Mouse (Mus musculus) hindbrain, embryonic 15.5 days (tissue): ENCODE results near the gene Chsy1. TPM values are rescaled to one million over a fixed set of nuclear protein-coding genes. Genes with fewer than 3 reads are reported as not detected.
A peak's percentile ranks its signal among the peaks of the same experiment; 100 is the strongest.

Experiments
- ATAC-seq: fragments of 200-750 bp; cut with Nextera tagmentation; 2 replicates; pipeline ENCODE4 v1.8.0; 2017; ENCODE audit warnings: low read depth, moderate number of reproducible peaks, moderate TSS enrichment; ENCODE audit not compliant: low FRiP score
- H3K27ac ChIP-seq: fragments of 300-500 bp; sonication (generic); replicated peaks from 2 replicates; pipeline ENCODE4 v1.5.1; 2015; ENCODE audit warnings: mild to moderate bottlenecking, inconsistent platforms
- H3K27me3 ChIP-seq: fragments of 300-500 bp; sonication (generic); 2 replicates; pipeline ENCODE4 v1.6.1; 2015; ENCODE audit warnings: control low read depth, inconsistent platforms
- H3K36me3 ChIP-seq: fragments of 300-500 bp; sonication (generic); 2 replicates; pipeline ENCODE4 v1.6.1; 2015; ENCODE audit warnings: control low read depth, inconsistent platforms
- H3K4me1 ChIP-seq: fragments of 300-500 bp; sonication (generic); replicated peaks from 2 replicates; pipeline ENCODE4 v1.6.1; 2015; ENCODE audit warnings: control low read depth, inconsistent platforms
- H3K4me2 ChIP-seq: fragments of 300-500 bp; sonication (generic); 2 replicates; pipeline ENCODE4 v1.6.1; 2015; ENCODE audit warnings: moderate library complexity, mild to moderate bottlenecking, inconsistent platforms
- H3K4me3 ChIP-seq: fragments of 300-500 bp; sonication (generic); 2 replicates; pipeline ENCODE4 v1.5.1; 2015; ENCODE audit warnings: mild to moderate bottlenecking, inconsistent platforms
- H3K9ac ChIP-seq: fragments of 300-500 bp; sonication (generic); 2 replicates; pipeline ENCODE4 v1.6.1; 2015; ENCODE audit warnings: inconsistent platforms
- H3K9me3 ChIP-seq: fragments of 300-500 bp; sonication (generic); 2 replicates; pipeline ENCODE4 v1.6.1; 2016; ENCODE audit warnings: control low read depth, inconsistent platforms
- WGBS: fragments of 180-500 bp; shearing (Covaris S2); methylation state at CpG from one replicate; pipeline ENCODE4 v1.1.7; 2015; 5-methylcytosine and 5-hydroxymethylcytosine counted together
- polyA plus RNA-seq: library from polyadenylated mRNA; unstranded; fragments of >200 nt; fragmentation: Nextera tagmentation; extraction: Ambion mirVana; gene quantifications from 2 replicates; pipeline ENCODE4 v1.2.1, GENCODE M21; 2015

The Chsy1 gene
- polyA plus RNA-seq, 1 experiment from 2014 or later: 9.2 TPM

DNA sequence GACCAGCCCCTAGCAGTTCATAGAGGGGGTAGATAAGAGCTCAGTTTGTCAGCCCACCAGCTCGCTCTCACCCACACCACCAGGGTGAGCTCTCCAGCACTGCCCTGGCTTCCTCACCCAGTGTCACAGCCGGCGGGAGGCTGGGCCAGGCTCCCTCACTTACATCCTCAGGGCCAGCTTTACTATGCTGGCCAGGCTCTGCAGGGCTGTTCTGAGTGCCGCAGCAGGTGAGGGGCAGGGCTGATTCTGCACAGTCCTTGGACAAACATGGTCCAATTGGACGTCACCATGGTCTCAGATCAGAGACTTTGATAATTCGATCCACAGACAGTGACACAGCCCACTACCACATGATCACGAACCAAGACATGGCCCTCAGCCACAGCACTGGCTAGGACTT is 17.8 kb upstream of the Chsy1 start:
- no peak overlapping the region for H3K4me3 ChIP-seq

DNA sequence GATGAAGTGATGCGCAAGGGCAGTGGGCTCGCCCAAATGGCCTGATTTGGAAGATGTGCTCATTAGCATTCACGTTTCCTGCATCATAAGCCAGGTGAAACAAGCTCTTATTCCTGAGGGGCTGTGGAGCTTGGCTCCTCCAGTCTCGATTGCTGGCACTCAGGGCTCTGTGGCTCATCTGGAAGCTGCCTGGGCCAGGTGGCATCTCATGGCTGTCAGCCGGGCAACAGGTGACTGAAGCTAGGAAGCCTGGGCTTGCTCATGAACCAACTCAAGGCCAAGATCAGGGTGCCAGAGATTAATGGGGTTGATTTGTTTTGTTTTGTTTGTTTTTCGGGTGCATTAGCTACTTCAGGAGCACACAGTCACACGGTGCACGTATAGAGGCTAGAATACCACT is 16.7 kb upstream of the Chsy1 start:
- ATAC-seq: no peak
- WGBS: 89% methylated on average over 8 of the region's 8 CpGs
- no peaks in the 10 kb centered on the region for H3K4me1 ChIP-seq
- no peak overlapping the region for H3K9ac ChIP-seq
- H3K27ac ChIP-seq: no peak overlapping the region
- no peaks in the 10 kb centered on the region for H3K9me3 ChIP-seq
- no peak overlapping the region for H3K4me2 ChIP-seq
- H3K27me3 ChIP-seq: no peaks in the 10 kb centered on the region
- H3K4me3 ChIP-seq: no peak overlapping the region
- peaks cover 39% of the 10 kb centered on the region for H3K36me3 ChIP-seq

More for the DNA sequence above, 17.8 kb upstream of the Chsy1 start:
- Histone ChIP-seq H3K4me1 (no peaks in the 10 kb centered on the region), H3K36me3 (peaks cover 48% of the 10 kb centered on the region), H3K9ac (no peak overlapping the region), H3K4me2 (no peak overlapping the region), H3K9me3 (no peaks in the 10 kb centered on the region), H3K27ac (no peak overlapping the region), H3K27me3 (no peaks in the 10 kb centered on the region)
- WGBS: 94% methylated on average over 7 of the region's 7 CpGs
- no peak for ATAC-seq

DNA sequence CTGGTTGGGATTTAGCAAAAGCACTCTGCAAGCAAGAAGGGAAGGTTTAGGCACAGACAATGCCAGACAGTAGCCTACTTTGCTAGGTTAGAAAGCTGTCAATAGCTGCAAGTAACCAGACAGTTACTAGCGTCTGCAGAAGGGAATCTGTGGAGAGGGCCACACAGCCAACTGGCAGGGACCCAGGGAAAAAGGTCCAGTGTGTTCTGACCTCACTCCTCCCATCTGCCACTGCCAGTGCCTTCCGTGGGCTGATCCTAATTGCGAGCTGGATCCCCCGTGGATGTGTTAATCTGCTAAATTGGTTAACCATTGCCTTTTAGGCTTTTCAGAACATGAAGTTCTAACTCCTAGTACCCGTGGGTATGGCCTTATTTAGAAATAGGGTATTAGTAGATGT is 15.2 kb upstream of the Chsy1 start:
- Histone ChIP-seq H3K9ac (no peak overlapping the region), H3K4me1 (no peaks in the 10 kb centered on the region), H3K4me2 (no peak overlapping the region), H3K36me3 (peaks cover 25% of the 10 kb centered on the region), H3K27me3 (no peaks in the 10 kb centered on the region), H3K27ac (no peak overlapping the region), H3K4me3 (no peak overlapping the region), H3K9me3 (no peaks in the 10 kb centered on the region)
- no peak for ATAC-seq
- WGBS: 71% methylated on average over 5 of the region's 5 CpGs

DNA sequence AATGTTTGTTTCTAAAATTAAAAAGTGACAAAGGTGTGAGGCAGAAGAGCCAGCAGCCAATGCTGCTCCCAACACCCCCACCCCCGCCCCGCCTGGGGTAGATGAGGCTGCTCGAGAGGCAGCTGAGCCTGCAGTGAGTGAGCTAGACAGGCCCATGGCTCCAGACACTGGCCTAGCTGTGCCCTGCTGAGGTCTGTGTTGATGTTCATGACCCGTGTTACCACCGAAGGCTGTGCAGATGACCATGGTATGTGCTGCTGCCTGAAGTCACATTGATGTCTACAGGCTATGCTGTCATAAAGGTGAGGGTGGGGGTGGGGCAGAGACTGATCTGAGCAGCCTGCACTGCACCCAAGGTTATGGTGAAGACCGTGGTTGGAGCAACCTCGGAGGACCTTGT is 10.5 kb upstream of the Chsy1 start:
- Histone ChIP-seq H3K4me2 (no peak overlapping the region), H3K36me3 (no peaks in the 10 kb centered on the region), H3K4me3 (no peak overlapping the region), H3K9ac (no peak overlapping the region), H3K27ac (no peak overlapping the region), H3K4me1 (no peaks in the 10 kb centered on the region), H3K27me3 (no peaks in the 10 kb centered on the region; the same call in 1 of the 2 replicates), H3K9me3 (no peaks in the 10 kb centered on the region)
- no peak for ATAC-seq
- 80% methylated on average over 7 of the region's 7 CpGs for WGBS

DNA sequence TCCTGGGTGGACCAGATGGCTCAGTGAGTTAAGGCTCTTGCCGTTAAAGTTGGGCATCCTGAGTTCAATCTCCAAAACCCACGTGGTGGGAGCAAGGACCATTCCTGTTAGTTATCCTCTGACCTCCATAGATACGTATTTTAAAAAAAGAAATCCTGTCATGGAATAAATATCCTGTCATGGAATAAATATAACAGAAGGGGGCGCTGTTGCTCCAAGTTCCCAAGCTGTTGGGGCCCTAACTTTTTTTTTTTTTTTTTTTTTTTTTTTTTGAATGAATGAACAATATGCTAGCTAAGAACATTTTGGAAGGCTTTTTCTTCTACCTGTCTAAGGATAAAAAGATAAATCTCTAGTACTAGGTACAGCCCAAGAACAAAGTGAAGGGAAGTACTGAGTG is 7.4 kb upstream of the Chsy1 start:
- H3K9ac ChIP-seq: no peak overlapping the region
- no peak overlapping the region for H3K27ac ChIP-seq
- H3K27me3 ChIP-seq: no peaks in the 10 kb centered on the region; the same call in 1 of the 2 replicates
- H3K4me1 ChIP-seq: no peaks in the 10 kb centered on the region
- WGBS: 10% methylated on average over 4 of the region's 4 CpGs
- H3K4me2 ChIP-seq: no peak overlapping the region
- H3K9me3 ChIP-seq: no peaks in the 10 kb centered on the region
- H3K4me3 ChIP-seq: no peak overlapping the region
- H3K36me3 ChIP-seq: no peaks in the 10 kb centered on the region
- ATAC-seq: no peak

DNA sequence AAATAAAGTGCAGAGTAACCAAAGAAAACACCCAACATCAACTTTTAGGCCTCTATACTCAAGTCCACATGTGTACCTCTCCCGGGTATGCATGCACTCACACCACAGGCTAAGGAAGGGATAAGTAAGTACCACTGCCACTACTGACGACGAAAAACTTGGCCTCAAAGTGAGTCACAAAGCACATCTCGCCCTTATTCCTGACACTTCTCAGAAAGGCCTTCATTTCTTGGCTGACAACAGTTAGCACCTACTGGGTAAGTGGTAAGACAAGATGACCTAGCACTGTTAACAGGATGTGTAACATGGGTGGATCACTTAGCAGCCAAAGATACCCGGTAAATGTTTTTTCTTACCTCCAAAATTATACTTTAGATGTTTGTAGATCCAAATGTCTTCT is 4.8 kb upstream of the Chsy1 start:
- Histone ChIP-seq H3K9ac (no peak overlapping the region), H3K4me3 (no peak overlapping the region), H3K27me3 (no peaks in the 10 kb centered on the region; the same call in 1 of the 2 replicates), H3K4me2 (no peak overlapping the region), H3K36me3 (no peaks in the 10 kb centered on the region), H3K9me3 (no peaks in the 10 kb centered on the region), H3K4me1 (peaks cover 5% of the 10 kb centered on the region), H3K27ac (no peak overlapping the region)
- 93% methylated on average over 5 of the region's 5 CpGs for WGBS
- ATAC-seq: no peak

DNA sequence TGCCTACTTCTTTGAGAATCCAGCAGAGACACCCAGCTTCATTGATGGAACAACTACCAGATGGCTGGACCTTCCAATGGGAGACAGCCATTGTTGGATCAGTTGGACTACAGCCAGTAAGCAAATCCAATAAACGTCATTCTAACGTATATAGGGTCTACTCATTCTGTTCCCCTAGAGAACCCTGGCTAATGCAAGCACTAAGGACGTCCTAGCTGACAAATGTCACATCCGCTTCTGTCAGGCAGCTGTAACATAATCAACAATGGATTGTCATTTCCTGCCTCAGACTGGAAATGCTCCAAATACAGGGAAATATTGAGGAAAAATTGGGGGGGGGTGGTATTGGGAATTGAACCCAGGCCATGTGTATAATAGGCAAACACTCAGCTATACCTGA is 3.5 kb upstream of the Chsy1 start:
- Histone ChIP-seq H3K27ac (no peak overlapping the region), H3K4me2 (no peak overlapping the region), H3K4me1 (peaks cover 8% of the 10 kb centered on the region), H3K9me3 (no peaks in the 10 kb centered on the region), H3K27me3 (no peaks in the 10 kb centered on the region; the same call in 1 of the 2 replicates), H3K36me3 (no peaks in the 10 kb centered on the region), H3K9ac (no peak overlapping the region), H3K4me3 (no peak overlapping the region)
- 61% methylated on average over 4 of the region's 4 CpGs for WGBS
- ATAC-seq: no peak

DNA sequence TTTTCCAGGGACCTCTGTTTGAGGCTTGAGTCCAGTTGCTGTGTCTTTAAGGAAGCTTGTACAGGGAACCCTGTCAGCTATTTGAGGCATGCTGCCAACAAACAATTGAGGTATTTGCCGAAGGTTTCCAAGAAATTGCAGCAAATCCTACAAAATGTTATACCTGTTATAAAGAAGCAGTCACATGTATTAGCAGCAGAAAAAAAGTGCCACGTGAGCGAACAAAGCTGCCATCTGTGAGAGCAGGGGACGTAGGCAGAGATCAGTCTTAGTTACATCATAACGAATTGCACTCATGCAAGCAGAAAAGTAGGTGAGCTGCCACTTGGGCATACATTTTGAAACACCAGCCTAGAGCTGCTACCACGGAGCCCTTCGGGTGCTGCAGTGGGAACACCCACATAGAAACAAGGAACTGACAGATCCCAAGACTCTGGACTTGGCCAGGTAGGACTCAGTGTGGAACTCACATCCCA is 2.7 kb upstream of the Chsy1 start:
- H3K36me3 ChIP-seq: no peaks in the 10 kb centered on the region
- H3K4me1 ChIP-seq: peaks cover 16% of the 10 kb centered on the region
- 76% methylated on average over 7 of the region's 7 CpGs for WGBS
- no peaks in the 10 kb centered on the region; the same call in 1 of the 2 replicates for H3K27me3 ChIP-seq
- no peak overlapping the region for H3K4me2 ChIP-seq
- H3K9me3 ChIP-seq: no peaks in the 10 kb centered on the region
- H3K9ac ChIP-seq: no peak overlapping the region
- H3K4me3 ChIP-seq: no peak overlapping the region
- no peak for ATAC-seq
- H3K27ac ChIP-seq: no peak overlapping the region

DNA sequence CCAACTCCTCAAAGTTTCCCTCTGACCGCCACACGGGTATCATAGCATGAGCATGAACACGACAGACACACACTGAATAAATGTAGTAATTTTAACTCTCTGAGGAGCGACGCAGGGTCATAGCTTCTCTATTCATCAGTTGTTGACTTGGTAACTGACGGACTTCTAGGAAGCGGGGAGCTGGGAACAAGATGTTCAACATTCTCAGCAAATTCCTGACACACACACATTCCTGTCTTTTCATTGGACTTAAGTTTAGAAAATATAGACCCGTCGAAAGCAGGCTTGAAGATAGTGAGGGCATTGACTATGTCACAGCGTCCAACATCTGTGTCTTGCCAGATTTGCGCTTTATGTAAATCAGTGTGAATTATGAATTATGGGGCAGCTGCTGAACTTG is 2.1 kb upstream of the Chsy1 start:
- H3K36me3 ChIP-seq: no peaks in the 10 kb centered on the region
- ATAC-seq: no peak
- peaks cover 21% of the 10 kb centered on the region for H3K4me1 ChIP-seq
- H3K9me3 ChIP-seq: no peaks in the 10 kb centered on the region
- no peak overlapping the region for H3K9ac ChIP-seq
- no peak overlapping the region for H3K4me2 ChIP-seq
- no peaks in the 10 kb centered on the region; the same call in 1 of the 2 replicates for H3K27me3 ChIP-seq
- H3K27ac ChIP-seq: no peak overlapping the region
- H3K4me3 ChIP-seq: no peak overlapping the region
- 77% methylated on average over 11 of the region's 11 CpGs for WGBS

DNA sequence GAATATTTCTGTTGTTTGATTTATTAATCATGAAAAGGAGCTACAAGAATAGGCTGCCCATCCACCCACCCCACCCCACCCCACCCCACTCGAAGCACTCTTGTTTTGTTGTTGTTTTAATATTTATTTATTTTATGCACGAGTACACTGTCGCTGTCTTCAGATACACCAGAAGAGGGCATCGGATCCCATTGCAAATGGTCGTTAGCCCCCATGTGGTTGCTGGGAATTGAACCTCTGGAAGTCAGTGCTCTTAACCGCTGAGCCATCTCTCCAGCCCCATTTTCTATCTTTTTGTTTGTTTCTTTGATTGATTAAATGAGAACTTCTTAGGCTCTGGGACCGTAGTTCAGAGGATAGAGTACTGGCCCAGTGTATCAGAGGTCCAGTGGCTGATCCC is 1.4 kb upstream of the Chsy1 start:
- Histone ChIP-seq H3K4me1 (peaks cover 26% of the 10 kb centered on the region), H3K9me3 (no peaks in the 10 kb centered on the region), H3K27me3 (no peaks in the 10 kb centered on the region; the same call in 1 of the 2 replicates), H3K27ac (no peak overlapping the region), H3K36me3 (no peaks in the 10 kb centered on the region), H3K9ac (no peak overlapping the region), H3K4me2 (no peak overlapping the region), H3K4me3 (no peak overlapping the region)
- 8% methylated on average over 7 of the region's 7 CpGs for WGBS
- no peak for ATAC-seq

DNA sequence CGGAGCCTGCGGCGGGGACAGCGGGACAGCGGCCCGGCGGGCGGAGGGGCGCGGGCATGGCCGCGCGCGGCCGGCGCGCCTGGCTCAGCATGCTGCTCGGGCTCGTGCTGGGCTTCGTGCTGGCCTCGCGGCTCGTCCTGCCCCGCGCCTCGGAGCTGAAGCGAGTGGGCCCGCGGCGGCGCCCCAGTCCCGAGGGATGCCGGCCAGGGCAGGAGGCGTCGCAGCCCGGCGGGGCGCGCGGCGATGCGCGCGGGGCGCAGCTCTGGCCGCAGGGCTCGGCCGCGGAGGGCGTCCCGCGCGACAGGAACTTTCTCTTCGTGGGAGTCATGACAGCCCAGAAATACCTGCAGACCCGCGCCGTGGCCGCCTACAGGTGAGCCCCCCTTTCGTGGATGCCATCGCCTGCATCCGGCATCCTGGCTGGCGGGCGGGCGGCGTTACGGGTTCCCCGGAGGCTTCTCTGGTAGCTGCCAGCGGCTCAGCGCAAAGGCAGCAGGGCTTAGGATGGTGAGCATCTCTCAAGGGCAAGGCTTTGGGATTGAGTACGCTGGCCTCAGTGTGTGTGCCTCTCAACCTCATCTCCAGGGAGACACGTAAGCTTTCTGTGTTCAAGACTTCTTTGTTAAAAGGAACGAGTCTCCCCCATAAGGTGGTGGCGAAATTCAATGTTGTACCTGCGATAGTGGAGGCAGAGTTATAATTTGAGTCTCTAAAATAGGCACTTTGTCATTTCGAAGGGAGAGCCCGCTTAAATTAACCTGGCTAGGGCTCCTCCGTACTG is 730 bp downstream of the Chsy1 start:
- Histone ChIP-seq H3K27me3 (no peaks in the 10 kb centered on the region; the same call in 1 of the 2 replicates), H3K27ac (peak overlapping the region; percentile 94), H3K4me2 (peak overlapping the region; percentile 96), H3K9me3 (no peaks in the 10 kb centered on the region), H3K9ac (peak overlapping the region; percentile 79), H3K4me1 (peaks cover 41% of the 10 kb centered on the region), H3K36me3 (no peaks in the 10 kb centered on the region), H3K4me3 (peak overlapping the region; percentile 78)
- WGBS: under 1% methylated on average over 35 of the region's 77 CpGs
- ATAC-seq: peak; percentile 53

DNA sequence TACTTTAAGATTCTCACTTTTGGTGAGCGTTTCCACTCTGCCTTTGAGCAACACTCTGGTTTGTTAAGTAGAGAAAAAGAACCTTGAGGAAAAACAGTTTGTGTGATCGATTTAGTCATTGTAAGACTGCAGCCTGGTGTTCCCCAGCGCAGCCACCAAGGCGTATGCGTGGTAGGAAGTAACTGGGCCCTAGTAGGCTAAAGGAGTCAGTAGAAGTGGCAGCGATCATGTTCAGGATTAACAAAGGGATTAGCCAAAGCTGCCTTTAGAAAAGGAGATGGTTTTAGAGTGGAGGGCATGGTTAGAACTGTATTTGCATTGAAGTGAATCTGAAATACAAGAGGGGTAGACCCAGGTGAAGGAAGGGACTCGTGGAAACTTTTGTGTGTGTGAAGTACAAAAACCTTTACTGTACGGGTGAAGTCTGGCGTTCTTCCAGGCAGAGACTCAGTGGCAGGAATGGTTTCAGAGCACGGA is 1.4 kb downstream of the Chsy1 start:
- Histone ChIP-seq H3K4me1 (peaks cover 44% of the 10 kb centered on the region), H3K4me3 (peak overlapping the region; percentile 78), H3K4me2 (peak overlapping the region; percentile 96), H3K27ac (peak overlapping the region; percentile 94), H3K36me3 (no peaks in the 10 kb centered on the region), H3K9me3 (no peaks in the 10 kb centered on the region), H3K9ac (peak overlapping the region; percentile 79), H3K27me3 (no peaks in the 10 kb centered on the region; the same call in 1 of the 2 replicates)
- WGBS: 2% methylated on average over 10 of the region's 10 CpGs
- ATAC-seq: no peak
